Mouse (Mus musculus) lung, postnatal 0 days (tissue): ENCODE measurements around the gene Cep128.
A peak's percentile ranks its signal among the peaks of the same experiment; 100 is the strongest.

Experiments used
- CTCF ChIP-seq: IDR thresholded peaks from 2 replicates; pipeline ENCODE4 v1.5.1; 2016; ENCODE audit warnings: antibody characterized with exemption, mild to moderate bottlenecking
- EP300 ChIP-seq: IDR thresholded peaks from 2 replicates; pipeline ENCODE4 v1.6.1; 2016; ENCODE audit warnings: antibody characterized with exemption, mild to moderate bottlenecking, control low read depth

DNA sequence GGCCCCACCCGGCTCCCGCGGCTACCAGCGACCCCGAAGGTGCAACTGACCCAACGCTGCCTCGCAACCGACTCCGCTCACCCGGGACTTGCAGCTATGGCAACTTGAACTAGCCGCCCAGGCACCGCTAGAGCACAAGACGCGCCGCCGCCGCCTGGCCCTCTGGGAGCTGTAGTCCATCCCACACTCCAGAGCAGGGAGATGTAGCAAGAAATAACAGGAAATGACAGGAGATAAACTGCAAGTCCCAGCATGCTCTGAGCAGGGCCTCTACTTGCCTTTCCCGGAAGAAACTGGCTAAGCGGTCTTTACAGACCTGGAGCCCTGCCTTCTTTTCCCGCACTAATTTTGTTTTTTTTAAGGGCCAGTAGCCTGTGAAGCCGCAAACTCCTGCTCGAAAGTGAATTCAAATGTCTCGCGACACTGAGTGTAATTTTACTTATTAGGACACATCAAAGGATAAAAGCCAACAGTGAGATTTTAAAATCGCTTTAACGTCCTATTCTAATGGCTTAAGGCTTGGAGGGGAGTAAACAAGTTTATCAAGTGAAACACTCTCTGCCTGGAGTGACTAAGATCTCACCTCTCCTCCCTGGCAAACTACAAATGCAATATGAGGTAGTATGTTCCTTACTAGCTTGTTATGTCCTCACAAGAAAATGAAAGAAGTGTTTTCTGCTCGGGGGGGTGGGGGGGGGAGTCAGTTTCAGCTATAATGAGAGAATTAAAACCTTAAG, at the start of gene Cep128, which contains the start of gene Tshr:
- TF ChIP-seq CTCF (0 out of 2 replicates have a peak, but pooled peaks have one; percentile 3), EP300 (no peak)
